Mouse (Mus musculus) stomach, postnatal 0 days (tissue): ENCODE measurements around the gene Klc3.

ENCODE experiments used
- CTCF ChIP-seq: IDR thresholded peaks from 2 replicates; pipeline ENCODE4 v1.5.1; 2016; ENCODE audit warnings: antibody characterized with exemption, low read depth, mild to moderate bottlenecking, moderate library complexity
- EP300 ChIP-seq: optimal IDR thresholded peaks from 2 replicates; pipeline ENCODE3; 2016; ENCODE audit warnings: antibody characterized with exemption

- TF ChIP-seq CTCF (no peak), EP300 (no peak)
Observed at GRCm38 (mm10) chr7:19447689-19448088, 43.8 kb upstream of the Klc3 start.
